9 mouse cellular contexts compared by ENCODE assay signal in genomic region chrX:48899555-48899954, GRCm38 (mm10). TPM values are rescaled to one million over a fixed set of nuclear protein-coding genes. Genes with fewer than 3 reads are reported as not detected.
A peak's percentile ranks its signal among the peaks of the same experiment; 100 is the strongest.
DNase-seq lines count a peak whose midpoint lies in the region; ATAC-seq and TF ChIP-seq lines count a peak whose summit lies in the region.
"Had no signal": no experiment of that assay in that cellular context is flagged by ENCODE, and none has a peak within 500 bp of the region (broad histone marks: within the 10 kb centered on the region; RNA-seq: fewer than 3 reads in every experiment).

No protein-coding gene starts in this region.

- DNase-seq in cerebellum, adult 9-10 months, result peak; percentile 21
- DNase-seq in cerebellum, adult 2 months, result no peak
- peak; percentile 16 for DNase-seq in layer of hippocampus, adult 11-12 months (ENCODE audit: low spot score)
- DNase-seq in layer of hippocampus, postnatal 36 days, result no peak
- DNase-seq in CD4-positive helper T cell, adult 2 months (ENCODE audit: low read depth, low spot score), result peak; percentile 6
- peak; percentile 17 to 24 for DNase-seq in right cerebral cortex, postnatal 10 days (ENCODE audit: low spot score in 2 of 2)

- no peak for ATAC-seq in heart, embryonic 16.5 days (replicated peaks; ENCODE audit: extremely low read depth, insufficient read depth, low FRiP score)
- ATAC-seq in forebrain, embryonic 16.5 days, result no peak

- no peak for TF ChIP-seq POLR2A in cerebellum, adult 2 months (IDR thresholded peaks at IDR 0.05; ENCODE audit: borderline replicate concordance, insufficient read depth, low read length)

- H3K36me3 ChIP-seq in heart, embryonic 16.5 days (ENCODE audit: control insufficient read depth, insufficient read depth), result no peaks in the 10 kb centered on the region
- no peaks in the 10 kb centered on the region for H3K36me3 ChIP-seq in forebrain, embryonic 16.5 days (ENCODE audit: control insufficient read depth, insufficient read depth)
- H3K36me3 ChIP-seq: liver, embryonic 15.5 days had no signal

- H3K27ac ChIP-seq in cerebellum, adult 2 months (ENCODE audit: insufficient read depth, low read length), result no peak overlapping the region
- H3K27ac ChIP-seq in heart, embryonic 16.5 days (ENCODE audit: low read length), result no peak overlapping the region
- no peak overlapping the region for H3K27ac ChIP-seq in forebrain, embryonic 16.5 days (ENCODE audit: low read length)
- H3K27ac ChIP-seq: liver, embryonic 15.5 days had no signal

- no peak for TF ChIP-seq CTCF in cerebellum, adult 2 months (IDR thresholded peaks at IDR 0.05; ENCODE audit: borderline replicate concordance, insufficient read depth, low read depth, low read length)

- WGBS in cerebellum, adult 2 months, result 26% methylated on average over 5 of the region's 5 CpGs
- WGBS in heart, embryonic 16.5 days, result 46% methylated on average over 5 of the region's 5 CpGs
- 39% methylated on average over 5 of the region's 5 CpGs for WGBS in forebrain, embryonic 16.5 days

- H3K4me1 ChIP-seq in cerebellum, adult 2 months (ENCODE audit: control insufficient read depth, insufficient read depth, low read length), result no peaks in the 10 kb centered on the region
- no peaks in the 10 kb centered on the region for H3K4me1 ChIP-seq in heart, embryonic 16.5 days (ENCODE audit: control insufficient read depth, insufficient read depth, low read length)
- no peaks in the 10 kb centered on the region for H3K4me1 ChIP-seq in forebrain, embryonic 16.5 days (replicated peaks; ENCODE audit: control insufficient read depth, insufficient read depth, low read length)
- H3K4me1 ChIP-seq: liver, embryonic 15.5 days had no signal

- H3K4me3 ChIP-seq in cerebellum, adult 2 months (replicated peaks; ENCODE audit: insufficient read depth, low read depth, low read length), result no peak overlapping the region
- no peak overlapping the region for H3K4me3 ChIP-seq in heart, embryonic 16.5 days (ENCODE audit: low read length)
- H3K4me3 ChIP-seq in forebrain, embryonic 16.5 days (replicated peaks; ENCODE audit: low read length), result no peak overlapping the region
- H3K4me3 ChIP-seq: liver, embryonic 15.5 days had no signal

- no peak overlapping the region for H3K9ac ChIP-seq in heart, embryonic 16.5 days (ENCODE audit: low read length)
- no peak overlapping the region for H3K9ac ChIP-seq in forebrain, embryonic 16.5 days (replicated peaks; ENCODE audit: low read depth, low read length)
- H3K9ac ChIP-seq: liver, embryonic 15.5 days had no signal

- H3K4me2 ChIP-seq in heart, embryonic 16.5 days (ENCODE audit: low read depth, low read length), result peak overlapping the region; percentile 21; the same call in 1 of the 2 replicates
- no peak overlapping the region for H3K4me2 ChIP-seq in forebrain, embryonic 16.5 days (ENCODE audit: low read length)
- H3K4me2 ChIP-seq: liver, embryonic 15.5 days had no signal

- H3K9me3 ChIP-seq in heart, embryonic 16.5 days (replicated peaks; ENCODE audit: control insufficient read depth, low read length), result no peaks in the 10 kb centered on the region
- no peaks in the 10 kb centered on the region for H3K9me3 ChIP-seq in forebrain, embryonic 16.5 days (ENCODE audit: control insufficient read depth, low read length)
- H3K9me3 ChIP-seq: liver, embryonic 15.5 days had no signal

- H3K27me3 ChIP-seq in cerebellum, adult 2 months (ENCODE audit: control insufficient read depth, insufficient read depth, low read length), result no peaks in the 10 kb centered on the region
- no peaks in the 10 kb centered on the region for H3K27me3 ChIP-seq in heart, embryonic 16.5 days (ENCODE audit: control insufficient read depth, insufficient read depth, low read length)
- no peaks in the 10 kb centered on the region for H3K27me3 ChIP-seq in forebrain, embryonic 16.5 days (replicated peaks; ENCODE audit: control insufficient read depth, insufficient read depth, low read length)
- H3K27me3 ChIP-seq: liver, embryonic 15.5 days had no signal

RNA-seq across cellular contexts. Expression of gene Gm595, which starts 22.0 kb away (rescaled TPM):
- polyA plus RNA-seq in cerebellum, adult 2 months (2012; rRNA removed), result not detected in 2 replicates
- not detected for total RNA-seq in layer of hippocampus, postnatal 36 days (2021)
- polyA plus RNA-seq in heart, embryonic 16.5 days (2015; fragmentation: Nextera tagmentation; extraction: Ambion mirVana), result not detected in 2 replicates
- polyA plus RNA-seq in forebrain, embryonic 16.5 days (2015; fragmentation: Nextera tagmentation; extraction: Ambion mirVana), result not detected in 2 replicates

Comparison
In these comparisons a context has a peak if more than half of its experiments do, and no peak if none do; other contexts are left out.
1. DNase-seq: peak in cerebellum, adult 9-10 months (single experiment), layer of hippocampus, adult 11-12 months (single experiment), CD4-positive helper T cell, adult 2 months (single experiment) and right cerebral cortex, postnatal 10 days (2 of 2); none in cerebellum, adult 2 months (0 of 2) and layer of hippocampus, postnatal 36 days (0 of 2).